Mouse (Mus musculus) embryonic facial prominence, embryonic 10.5 days (tissue): ENCODE measurements around the gene Plcb4. TPM values are rescaled to one million over a fixed set of nuclear protein-coding genes. Genes with fewer than 3 reads are reported as not detected.

Experiments
- DNase-seq: peaks from one replicate; pipeline ENCODE4 v3.0.0-alpha.2; 2017; ENCODE audit warnings: low spot score
- H3K27ac ChIP-seq: fragments of 300-500 bp; sonication (generic); replicated peaks from 2 replicates; pipeline ENCODE4 v1.5.1; 2016; ENCODE audit warnings: mild to moderate bottlenecking
- H3K27me3 ChIP-seq: fragments of 300-500 bp; sonication (generic); replicated peaks from 2 replicates; pipeline ENCODE4 v1.6.1; 2016; ENCODE audit warnings: low read depth, mild to moderate bottlenecking; ENCODE audit not compliant: poor library complexity, severe bottlenecking
- H3K36me3 ChIP-seq: fragments of 300-500 bp; sonication (generic); replicated peaks from 2 replicates; pipeline ENCODE4 v1.6.1; 2016; ENCODE audit warnings: mild to moderate bottlenecking, moderate library complexity
- H3K4me1 ChIP-seq: fragments of 300-500 bp; sonication (generic); 2 replicates; pipeline ENCODE4 v1.6.1; 2016
- H3K4me3 ChIP-seq: fragments of 300-500 bp; sonication (generic); 2 replicates; pipeline ENCODE4 v1.5.1; 2016; ENCODE audit warnings: mild to moderate bottlenecking, moderate library complexity
- H3K9me3 ChIP-seq: fragments of 300-500 bp; sonication (generic); 2 replicates; pipeline ENCODE4 v1.6.1; 2016; ENCODE audit warnings: mild to moderate bottlenecking
- WGBS: fragments of 180-500 bp; shearing (Covaris S2); methylation state at CpG from one replicate; pipeline ENCODE4 v1.1.7; 2016; 5-methylcytosine and 5-hydroxymethylcytosine counted together
- polyA plus RNA-seq: library from polyadenylated mRNA; unstranded; fragments of >200 nt; fragmentation: Nextera tagmentation; extraction: Ambion mirVana; gene quantifications from 2 replicates; pipeline ENCODE4 v1.2.1, GENCODE M21; 2016

The Plcb4 gene
- polyA plus RNA-seq, 1 experiment from 2014 or later = 16.1 TPM

DNA sequence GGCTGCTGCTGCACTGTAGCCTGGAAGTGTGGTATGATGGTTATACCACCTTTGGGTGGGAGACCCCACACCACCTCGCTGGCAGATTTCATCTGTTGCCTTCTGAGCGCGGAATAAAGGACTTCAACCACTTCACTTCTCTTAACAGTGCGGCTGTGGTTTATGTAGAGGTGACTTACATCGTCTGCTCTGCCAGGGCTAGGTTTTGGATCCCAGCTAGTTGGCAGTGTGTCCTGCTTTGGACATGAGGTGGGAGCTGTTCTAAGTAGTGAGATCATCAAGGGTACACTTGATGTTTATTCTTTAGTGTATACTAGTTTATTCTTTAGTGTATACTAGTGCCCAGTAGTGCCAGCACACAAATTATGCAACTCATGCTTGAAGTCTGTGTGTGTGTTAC lies 97.0 kb downstream of the Plcb4 start:
- Histone ChIP-seq H3K9me3 (no peaks in the 10 kb centered on the region), H3K4me3 (no peak overlapping the region), H3K27me3 (no peaks in the 10 kb centered on the region), H3K4me1 (0 out of 2 replicates have a peak, but pooled peaks cover 3% of the 10 kb centered on the region), H3K27ac (no peak overlapping the region), H3K36me3 (no peaks in the 10 kb centered on the region)
- no peak for DNase-seq
- 95% methylated on average over 5 of the region's 5 CpGs for WGBS

DNA sequence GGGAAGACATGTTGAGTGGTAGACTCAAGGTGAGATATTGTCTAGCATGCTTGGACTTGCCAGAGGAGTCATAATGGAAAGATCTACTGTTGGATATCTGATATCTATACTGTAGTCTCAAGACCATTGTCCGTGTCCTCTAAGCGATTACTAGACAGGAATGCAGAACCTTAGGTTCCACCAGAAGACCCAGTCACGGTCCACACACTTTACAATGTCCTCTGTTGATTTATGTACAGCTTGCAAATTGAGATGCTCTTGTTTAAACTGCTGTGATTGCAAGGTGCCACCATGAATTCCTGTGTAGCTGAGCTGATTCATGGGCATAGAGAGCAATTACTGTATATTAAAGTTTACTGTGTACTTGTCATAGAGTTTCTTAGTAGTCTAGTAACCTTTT lies 98.7 kb downstream of the Plcb4 start:
- Histone ChIP-seq H3K9me3 (no peaks in the 10 kb centered on the region), H3K36me3 (no peaks in the 10 kb centered on the region), H3K27ac (no peak overlapping the region), H3K27me3 (no peaks in the 10 kb centered on the region), H3K4me3 (no peak overlapping the region), H3K4me1 (no peaks in the 10 kb centered on the region)
- DNase-seq = no peak
- 94% methylated on average over 3 of the region's 3 CpGs for WGBS

DNA sequence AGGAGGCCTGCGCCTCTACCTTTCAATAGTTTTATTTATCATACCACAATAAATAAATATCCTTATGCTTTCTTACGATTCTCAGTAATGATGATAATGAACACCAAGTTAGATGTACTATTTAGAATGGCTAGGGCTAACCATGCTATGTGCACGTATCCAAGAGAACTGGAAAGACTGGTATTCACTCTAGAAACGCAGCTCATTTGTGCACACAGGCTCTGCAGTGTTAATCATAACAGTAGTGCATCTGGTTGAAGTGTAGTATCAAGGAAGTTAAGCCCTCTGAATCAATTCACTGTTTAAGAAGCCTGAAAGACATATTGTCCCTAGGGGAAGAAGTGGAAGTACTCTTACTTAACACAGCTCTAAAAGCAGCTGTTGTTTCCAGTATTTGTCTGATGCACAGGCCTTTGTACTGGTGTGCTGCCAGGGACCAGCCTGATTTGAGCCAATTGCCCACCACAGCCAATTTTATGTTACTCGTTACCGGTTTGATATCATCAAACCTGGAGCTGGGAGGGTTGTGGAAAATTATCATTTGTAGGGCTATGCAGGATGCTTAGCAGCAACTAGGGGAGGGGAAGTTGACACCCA lies 100.8 kb downstream of the Plcb4 start:
- Histone ChIP-seq H3K4me3 (no peak overlapping the region), H3K27me3 (no peaks in the 10 kb centered on the region), H3K9me3 (no peaks in the 10 kb centered on the region), H3K36me3 (no peaks in the 10 kb centered on the region), H3K4me1 (peaks cover 4% of the 10 kb centered on the region), H3K27ac (no peak overlapping the region)
- no peak for DNase-seq
- WGBS = 64% methylated on average over 6 of the region's 6 CpGs

DNA sequence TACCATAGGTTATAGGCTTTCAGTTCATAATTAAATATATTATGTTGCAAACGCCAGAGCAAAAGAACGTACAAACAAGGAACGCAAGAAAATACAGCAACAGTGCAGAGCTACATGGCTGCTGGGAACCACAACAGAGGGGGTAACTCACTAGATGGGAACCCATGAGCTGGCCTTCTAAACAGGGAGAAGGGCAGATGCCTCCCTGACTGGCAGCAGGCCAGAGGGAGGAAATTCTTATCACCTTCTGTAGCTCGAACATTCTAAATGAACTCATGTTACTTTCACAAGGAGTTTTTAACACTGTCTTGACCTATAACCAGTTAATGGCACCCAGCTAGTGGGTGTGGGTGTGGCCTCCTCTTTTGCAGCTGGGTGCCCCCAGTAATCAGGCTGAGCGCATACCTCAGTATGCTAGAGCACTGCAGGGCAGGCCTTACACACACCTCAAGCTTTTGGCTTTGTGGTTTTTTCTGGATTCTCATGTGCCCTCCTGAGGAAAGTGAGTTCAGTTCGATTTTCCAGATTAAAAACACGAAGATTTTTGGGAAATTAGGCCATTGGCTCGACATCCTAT lies 102.5 kb downstream of the Plcb4 start:
- Histone ChIP-seq H3K4me1 (peaks cover 10% of the 10 kb centered on the region), H3K36me3 (no peaks in the 10 kb centered on the region), H3K4me3 (no peak overlapping the region), H3K27me3 (no peaks in the 10 kb centered on the region), H3K9me3 (no peaks in the 10 kb centered on the region), H3K27ac (no peak overlapping the region)
- 89% methylated on average over 8 of the region's 8 CpGs for WGBS
- DNase-seq = no peak

DNA sequence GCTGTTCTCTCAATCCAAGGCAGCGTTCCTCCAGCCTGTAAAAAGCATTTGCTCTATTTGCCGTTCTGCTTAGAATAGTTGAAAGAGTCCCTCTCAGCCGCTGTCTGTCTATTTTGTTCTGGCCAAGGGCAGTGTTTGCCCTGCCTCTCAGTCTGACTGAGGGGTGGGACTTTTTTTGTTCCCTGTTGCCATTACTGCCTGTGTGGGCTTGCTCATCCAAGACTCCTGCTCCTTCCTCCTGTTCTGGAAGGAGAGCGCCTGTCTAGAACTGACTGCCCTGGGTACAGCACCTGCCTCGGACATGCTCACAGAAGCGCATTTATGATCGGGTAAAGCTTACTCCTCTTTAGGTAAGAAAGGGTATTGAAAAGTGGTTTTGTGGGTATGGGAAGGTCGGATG lies 105.9 kb downstream of the Plcb4 start:
- Histone ChIP-seq H3K4me3 (no peak overlapping the region), H3K4me1 (peaks cover 29% of the 10 kb centered on the region), H3K27me3 (no peaks in the 10 kb centered on the region), H3K36me3 (no peaks in the 10 kb centered on the region), H3K9me3 (no peaks in the 10 kb centered on the region), H3K27ac (no peak overlapping the region)
- WGBS = 57% methylated on average over 8 of the region's 8 CpGs
- no peak for DNase-seq

DNA sequence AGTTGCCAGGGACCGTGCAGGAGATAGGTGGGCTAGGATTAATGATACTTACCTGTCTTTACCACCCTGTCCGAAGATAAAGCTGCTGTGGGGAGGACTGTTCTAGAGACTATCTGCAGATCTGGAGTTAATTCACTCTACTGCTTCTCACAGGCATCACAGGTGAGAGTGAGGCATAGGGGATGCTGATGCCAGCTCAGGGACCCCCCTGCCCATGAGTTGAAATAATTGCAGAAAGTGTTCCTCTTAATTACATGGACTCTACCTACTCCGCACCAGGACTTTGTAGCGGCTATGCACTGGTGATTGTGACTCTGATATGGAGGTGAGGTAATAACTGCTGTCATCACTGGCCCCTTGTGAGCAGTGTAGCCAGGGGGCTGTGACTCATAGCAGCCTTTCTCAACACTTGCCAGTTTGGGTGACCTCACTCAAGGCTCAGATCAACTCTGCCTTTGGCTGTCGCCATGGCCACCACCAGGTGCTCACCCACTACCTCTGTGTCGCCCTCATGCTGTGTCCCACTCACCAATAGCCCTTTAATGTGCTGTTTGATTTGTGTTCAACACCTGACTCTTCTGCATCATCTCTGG lies 107.8 kb downstream of the Plcb4 start:
- Histone ChIP-seq H3K9me3 (no peaks in the 10 kb centered on the region), H3K4me3 (no peak overlapping the region), H3K27ac (no peak overlapping the region), H3K4me1 (peaks cover 33% of the 10 kb centered on the region), H3K36me3 (no peaks in the 10 kb centered on the region), H3K27me3 (no peaks in the 10 kb centered on the region)
- 82% methylated on average over 6 of the region's 6 CpGs for WGBS
- DNase-seq = no peak

DNA sequence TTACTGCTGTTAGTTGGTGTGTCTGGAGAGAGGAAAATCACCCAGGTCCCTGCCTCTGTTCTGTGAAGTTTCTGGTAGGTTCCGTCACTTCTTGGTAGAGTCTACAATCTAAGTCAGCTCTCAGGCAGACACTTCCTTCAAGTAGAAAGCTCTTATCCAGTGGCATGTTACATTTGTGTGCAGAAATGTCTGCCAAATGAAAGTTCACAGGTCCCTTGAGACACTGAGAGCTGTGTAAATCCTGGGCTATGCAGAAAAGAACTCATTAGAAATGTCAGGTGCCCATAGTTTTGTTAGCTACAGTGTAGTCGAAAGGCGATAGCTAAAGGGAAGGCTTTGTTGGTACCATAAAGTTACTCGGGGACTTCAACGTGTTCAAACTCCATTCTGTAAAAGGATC lies 108.7 kb downstream of the Plcb4 start:
- 76% methylated on average over 5 of the region's 5 CpGs for WGBS
- H3K4me3 ChIP-seq = no peak overlapping the region
- no peaks in the 10 kb centered on the region for H3K27me3 ChIP-seq
- H3K4me1 ChIP-seq = peaks cover 33% of the 10 kb centered on the region
- no peaks in the 10 kb centered on the region for H3K9me3 ChIP-seq
- no peaks in the 10 kb centered on the region for H3K36me3 ChIP-seq
- no peak for DNase-seq
- no peak overlapping the region for H3K27ac ChIP-seq

DNA sequence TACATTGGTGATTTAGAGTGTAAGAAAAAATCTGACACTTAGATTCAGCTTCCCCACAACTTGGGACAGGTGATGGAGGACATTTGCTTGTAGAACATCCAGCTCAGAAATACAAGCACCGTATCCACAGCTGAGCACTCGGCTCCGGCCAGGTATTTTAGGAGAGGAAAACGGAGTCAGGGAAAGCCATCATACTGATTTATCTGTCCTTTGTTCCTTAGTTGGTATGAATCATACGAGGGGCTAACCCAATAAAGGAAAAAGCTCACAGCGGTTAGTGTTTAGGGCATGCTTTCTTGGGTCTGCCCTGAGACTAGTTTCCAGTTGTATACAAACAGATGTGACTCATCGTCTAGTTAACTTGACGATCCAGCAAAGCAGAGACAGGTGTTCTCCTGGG lies 110.9 kb downstream of the Plcb4 start:
- H3K4me1 ChIP-seq = peaks cover 46% of the 10 kb centered on the region
- H3K9me3 ChIP-seq = no peaks in the 10 kb centered on the region
- no peak overlapping the region for H3K4me3 ChIP-seq
- H3K27me3 ChIP-seq = no peaks in the 10 kb centered on the region
- DNase-seq = no peak
- no peak overlapping the region for H3K27ac ChIP-seq
- 91% methylated on average over 8 of the region's 8 CpGs for WGBS
- H3K36me3 ChIP-seq = no peaks in the 10 kb centered on the region

DNA sequence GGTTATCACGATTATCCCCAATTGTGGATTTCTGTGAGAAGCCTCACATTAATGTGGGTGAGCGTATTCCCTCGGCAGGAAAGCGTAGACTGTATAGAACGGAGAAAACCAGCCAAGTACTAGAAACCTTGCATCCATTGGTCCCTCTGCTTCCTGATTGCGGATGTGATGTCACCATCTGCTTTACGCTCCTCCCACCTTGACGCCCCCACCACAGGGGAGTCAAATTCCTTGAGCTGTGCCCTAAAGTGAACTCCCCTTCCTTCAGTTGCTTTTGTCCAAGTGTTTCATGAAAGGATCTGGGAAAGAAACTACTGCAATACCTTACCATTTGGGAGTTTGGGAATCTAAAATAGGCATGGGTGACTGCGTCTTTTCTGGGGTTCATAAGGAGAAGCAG lies 111.4 kb downstream of the Plcb4 start:
- no peaks in the 10 kb centered on the region for H3K9me3 ChIP-seq
- no peaks in the 10 kb centered on the region for H3K27me3 ChIP-seq
- no peak for DNase-seq
- H3K27ac ChIP-seq = no peak overlapping the region
- H3K36me3 ChIP-seq = no peaks in the 10 kb centered on the region
- H3K4me1 ChIP-seq = peaks cover 47% of the 10 kb centered on the region
- WGBS = 91% methylated on average over 9 of the region's 9 CpGs
- no peak overlapping the region for H3K4me3 ChIP-seq

DNA sequence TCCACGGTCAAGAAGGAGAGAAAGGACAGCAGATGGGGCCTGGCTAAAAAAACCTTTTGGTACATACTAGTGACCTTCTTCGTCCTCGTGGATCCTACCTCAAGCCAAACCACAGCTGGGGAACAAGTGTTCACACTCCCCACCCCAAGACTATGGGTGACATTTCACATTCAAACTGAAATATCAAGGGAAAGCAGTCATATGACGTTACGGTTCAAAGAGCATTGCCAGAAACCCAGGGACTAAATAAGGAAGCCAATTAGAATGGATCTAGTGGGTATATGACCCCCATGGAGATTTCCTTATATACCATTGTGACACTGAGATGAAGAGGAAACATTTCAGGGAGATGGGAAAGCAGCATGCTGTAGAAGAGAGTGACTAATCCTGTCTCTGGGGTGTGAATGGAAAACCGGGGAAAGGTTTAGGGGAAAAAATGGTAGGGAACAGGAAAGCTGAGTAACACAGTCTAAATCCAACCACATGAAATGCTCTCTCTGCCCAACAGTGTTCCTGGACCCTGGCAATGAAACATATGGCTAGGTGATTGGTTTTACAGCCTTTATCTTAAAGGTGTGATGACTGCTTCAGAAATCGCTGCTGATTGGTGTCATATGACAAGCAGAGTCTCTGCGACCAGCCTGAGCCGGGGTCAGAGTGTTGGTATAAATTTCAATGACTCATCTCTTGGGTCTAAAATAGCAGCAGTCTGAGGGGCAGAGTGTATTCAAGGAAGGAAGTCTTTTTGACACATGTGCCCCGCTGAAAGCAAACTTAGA lies 114.6 kb downstream of the Plcb4 start:
- WGBS = 51% methylated on average over 10 of the region's 10 CpGs
- Histone ChIP-seq H3K27me3 (no peaks in the 10 kb centered on the region), H3K9me3 (no peaks in the 10 kb centered on the region), H3K27ac (no peak overlapping the region), H3K4me3 (no peak overlapping the region), H3K4me1 (peaks cover 26% of the 10 kb centered on the region), H3K36me3 (no peaks in the 10 kb centered on the region)
- no peak for DNase-seq

DNA sequence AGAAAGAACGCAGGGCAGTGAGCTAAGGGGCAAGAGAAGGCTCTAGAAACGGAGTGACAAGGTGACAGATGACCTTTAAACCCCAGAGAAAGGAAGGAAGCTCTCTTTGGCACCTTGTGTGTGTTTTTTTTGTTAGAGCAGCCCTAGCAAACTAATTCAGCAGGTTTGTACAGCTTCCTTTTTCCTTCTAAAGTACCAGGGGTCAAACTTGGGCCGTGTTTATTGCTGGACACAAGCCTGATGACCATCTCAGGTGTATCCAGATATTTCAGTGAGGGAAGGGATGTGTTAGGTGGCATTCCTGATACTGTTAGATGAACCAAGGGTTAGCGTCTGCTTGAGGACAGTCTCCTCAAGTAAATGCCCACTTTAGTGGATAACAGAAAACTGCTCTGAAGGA lies 116.2 kb downstream of the Plcb4 start:
- 80% methylated on average over 4 of the region's 4 CpGs for WGBS
- no peaks in the 10 kb centered on the region for H3K36me3 ChIP-seq
- H3K27me3 ChIP-seq = no peaks in the 10 kb centered on the region
- no peak overlapping the region for H3K4me3 ChIP-seq
- H3K4me1 ChIP-seq = peaks cover 26% of the 10 kb centered on the region
- H3K9me3 ChIP-seq = no peaks in the 10 kb centered on the region
- no peak for DNase-seq
- no peak overlapping the region for H3K27ac ChIP-seq

DNA sequence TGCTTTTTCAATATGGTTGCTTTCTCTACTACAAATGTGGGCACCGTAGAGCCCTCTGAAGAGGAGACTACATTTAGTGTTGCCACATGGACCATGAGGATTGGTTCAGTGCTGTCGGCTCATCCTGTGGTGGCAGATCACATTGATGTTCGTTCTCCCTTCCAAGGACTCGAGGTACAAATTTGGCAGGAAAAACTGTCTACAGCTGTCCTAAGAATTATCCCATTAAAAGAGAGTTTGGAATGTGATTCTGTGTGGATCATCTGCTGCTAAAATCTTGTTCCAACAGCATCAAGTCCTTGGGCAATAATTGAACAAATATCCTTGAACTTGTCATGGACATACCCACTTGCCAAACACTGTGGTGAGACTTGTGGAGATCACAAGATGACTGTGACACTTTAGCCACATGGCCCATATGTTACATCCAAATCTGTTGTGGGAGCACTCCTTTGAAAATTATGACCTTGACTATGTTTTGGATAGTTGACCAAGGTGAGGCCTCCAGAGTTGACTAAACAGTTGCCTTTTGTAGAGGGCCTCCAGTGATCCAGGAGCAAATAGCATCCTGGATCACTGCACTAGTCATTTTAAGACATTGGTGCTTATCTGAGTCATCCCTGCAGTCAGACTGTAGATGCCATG lies 117.4 kb downstream of the Plcb4 start:
- H3K27me3 ChIP-seq = no peaks in the 10 kb centered on the region
- WGBS = 93% methylated on average over 4 of the region's 4 CpGs
- H3K36me3 ChIP-seq = no peaks in the 10 kb centered on the region
- no peaks in the 10 kb centered on the region for H3K9me3 ChIP-seq
- no peak overlapping the region for H3K27ac ChIP-seq
- DNase-seq = no peak
- no peak overlapping the region for H3K4me3 ChIP-seq
- peaks cover 22% of the 10 kb centered on the region for H3K4me1 ChIP-seq
